Mouse (Mus musculus) MEL (cell line): Measurements from ENCODE around the gene Tmem132b. TPM values are rescaled to one million over a fixed set of nuclear protein-coding genes. Genes with fewer than 3 reads are reported as not detected.

ENCODE experiments used
- DNase-seq: peaks from one replicate; pipeline ENCODE4 v3.0.0; 2011; ENCODE audit warnings: low read depth, low spot score
- H3K27ac ChIP-seq: 2 replicates; pipeline ENCODE4 v1.5.1; 2012; ENCODE audit warnings: low read depth, mild to moderate bottlenecking, control low read depth, low read length, moderate library complexity; ENCODE audit not compliant: control insufficient read depth
- H3K27me3 ChIP-seq, 2 experiments: fragments of 150-350 bp in 1 of 2; sonication (generic) in 1 of 2; 2 replicates each; pipeline ENCODE4 v1.6.1; 2012; ENCODE audit warnings: low read length in 2 of 2, mild to moderate bottlenecking in 2 of 2, improper control_type of control experiment in 1 of 2, moderate library complexity in 1 of 2; ENCODE audit not compliant: insufficient read depth in 2 of 2, control insufficient read depth in 1 of 2
- H3K36me3 ChIP-seq, 2 experiments: 2 replicates each; pipeline ENCODE4 v1.6.1; 2012 to 2014; ENCODE audit warnings: low read length in 2 of 2, improper control_type of control experiment in 1 of 2, inconsistent platforms in 1 of 2, mild to moderate bottlenecking in 1 of 2; ENCODE audit not compliant: insufficient read depth in 2 of 2, control insufficient read depth in 1 of 2
- H3K4me1 ChIP-seq, 2 experiments: fragments of 150-350 bp in 1 of 2; sonication (generic) in 1 of 2; 2 replicates each; pipeline ENCODE4 v1.6.1; 2012; ENCODE audit warnings: low read length in 2 of 2, improper control_type of control experiment in 1 of 2, mild to moderate bottlenecking in 1 of 2; ENCODE audit not compliant: insufficient read depth in 2 of 2, control insufficient read depth in 1 of 2
- H3K4me3 ChIP-seq, 2 experiments: fragments of 150-350 bp in 1 of 2; sonication (generic) in 1 of 2; 2 replicates each; pipeline ENCODE4 v1.5.1; 2012; ENCODE audit warnings: low read depth in 2 of 2, low read length in 2 of 2, mild to moderate bottlenecking in 2 of 2, moderate library complexity in 2 of 2, control low read depth in 1 of 2, improper control_type of control experiment in 1 of 2; ENCODE audit not compliant: control insufficient read depth in 1 of 2, insufficient read depth in 1 of 2
- H3K79me2 ChIP-seq: 2 replicates; pipeline ENCODE4 v1.6.1; 2012; ENCODE audit warnings: mild to moderate bottlenecking, low read length, moderate library complexity; ENCODE audit not compliant: control insufficient read depth, poor library complexity, insufficient read depth
- H3K9ac ChIP-seq: 2 replicates; pipeline ENCODE4 v1.6.1; 2012; ENCODE audit warnings: low read depth, mild to moderate bottlenecking, control low read depth, low read length, moderate library complexity; ENCODE audit not compliant: control insufficient read depth, poor library complexity, severe bottlenecking
- H3K9me3 ChIP-seq: fragments of 150-350 bp; sonication (generic); replicated peaks from 2 replicates; pipeline ENCODE4 v1.6.1; 2012; ENCODE audit warnings: mild to moderate bottlenecking, low read length, improper control_type of control experiment, moderate library complexity; ENCODE audit not compliant: insufficient read depth
- BHLHE40 ChIP-seq: IDR thresholded peaks from 2 replicates; pipeline ENCODE4 v1.6.1; 2012; ENCODE audit warnings: low read depth, mild to moderate bottlenecking, inconsistent platforms, low read length, improper control_type of control experiment, borderline replicate concordance
- ELF1 ChIP-seq: IDR thresholded peaks from 2 replicates; pipeline ENCODE4 v1.6.1; 2014; ENCODE audit warnings: low read depth, mild to moderate bottlenecking, inconsistent platforms, low read length, improper control_type of control experiment, moderate library complexity
- EP300 ChIP-seq, 2 experiments: IDR thresholded peaks; 2 replicates each; pipeline ENCODE4 v1.6.1; 2011; ENCODE audit warnings: improper control_type of control experiment in 2 of 2, low read length in 2 of 2, low read depth in 1 of 2, mild to moderate bottlenecking in 1 of 2
- JUND ChIP-seq: IDR thresholded peaks from 2 replicates; pipeline ENCODE4 v1.6.1; 2011; ENCODE audit warnings: low read depth, mild to moderate bottlenecking, improper control_type of control experiment, low read length
- MAFK ChIP-seq: IDR thresholded peaks from 2 replicates; pipeline ENCODE4 v1.6.1; 2011; ENCODE audit warnings: low read depth, mild to moderate bottlenecking, low read length, improper control_type of control experiment, borderline replicate concordance
- MAZ ChIP-seq: IDR thresholded peaks from 2 replicates; pipeline ENCODE4 v1.6.1; 2012; ENCODE audit warnings: low read depth, mild to moderate bottlenecking, inconsistent platforms, low read length, improper control_type of control experiment
- MYB ChIP-seq: IDR thresholded peaks from 2 replicates; pipeline ENCODE4 v1.6.1; 2011; ENCODE audit warnings: mild to moderate bottlenecking, low read depth, low read length, improper control_type of control experiment
- MYC ChIP-seq: IDR thresholded peaks from 2 replicates; pipeline ENCODE4 v1.6.1; 2011; ENCODE audit warnings: low read depth, mild to moderate bottlenecking, low read length, improper control_type of control experiment, moderate library complexity
- NELFE ChIP-seq: IDR thresholded peaks from 2 replicates; pipeline ENCODE4 v1.6.1; 2011; ENCODE audit warnings: low read depth, low read length, improper control_type of control experiment
- NRF1 ChIP-seq: IDR thresholded peaks from 2 replicates; pipeline ENCODE4 v1.6.1; 2014; ENCODE audit warnings: low read depth, mild to moderate bottlenecking, inconsistent platforms, low read length, improper control_type of control experiment, moderate library complexity; ENCODE audit not compliant: poor library complexity, insufficient read depth, severe bottlenecking
- POLR2AphosphoS2 ChIP-seq: IDR thresholded peaks from 2 replicates; pipeline ENCODE4 v1.6.1; 2011; ENCODE audit warnings: low read length, improper control_type of control experiment
- UBTF ChIP-seq: IDR thresholded peaks from 2 replicates; pipeline ENCODE4 v1.6.1; 2012; ENCODE audit warnings: low read depth, mild to moderate bottlenecking, inconsistent platforms, low read length, improper control_type of control experiment, moderate library complexity, borderline replicate concordance; ENCODE audit not compliant: insufficient read depth
- USF1 ChIP-seq: IDR thresholded peaks from 2 replicates; pipeline ENCODE4 v1.6.1; 2014; ENCODE audit warnings: low read depth, mild to moderate bottlenecking, inconsistent platforms, low read length, improper control_type of control experiment, moderate library complexity
- ZC3H11A ChIP-seq: IDR thresholded peaks from 2 replicates; pipeline ENCODE4 v1.6.1; 2012; ENCODE audit warnings: low read depth, mild to moderate bottlenecking, inconsistent platforms, low read length, improper control_type of control experiment
- ZKSCAN1 ChIP-seq: IDR thresholded peaks from 2 replicates; pipeline ENCODE4 v1.6.1; 2012; ENCODE audit warnings: low read depth, mild to moderate bottlenecking, inconsistent platforms, low read length, improper control_type of control experiment, moderate library complexity
- ZMIZ1 ChIP-seq: IDR thresholded peaks from 2 replicates; pipeline ENCODE4 v1.6.1; 2012; ENCODE audit warnings: low read depth, mild to moderate bottlenecking, inconsistent platforms, low read length, improper control_type of control experiment, moderate library complexity
- ZNF384 ChIP-seq: IDR thresholded peaks from 2 replicates; pipeline ENCODE4 v1.6.1; 2012; ENCODE audit warnings: low read depth, mild to moderate bottlenecking, inconsistent platforms, low read length, improper control_type of control experiment
- polyA plus RNA-seq, 2 experiments: library from polyadenylated mRNA; stranded (reverse) in 1 of 2; unstranded in 1 of 2; fragments of >175 nt in 1 of 2; fragments of >200 nt in 1 of 2; gene quantifications; 2 replicates each; pipeline versions ENCODE4 v1.2.1 to v1.2.4; 2012; ENCODE audit warnings: low replicate concordance in 2 of 2, low read depth in 1 of 2; ENCODE audit not compliant: insufficient read length in 2 of 2, insufficient read depth in 1 of 2, missing spikeins in 1 of 2
- total RNA-seq: library from RNA; depleted of rRNA; stranded (reverse); fragments of 300-350 nt; gene quantifications from 2 replicates; pipeline ENCODE4 v1.2.3, GENCODE M21; 2012

The Tmem132b gene
- total and polyA plus RNA-seq, 3 experiments, result not detected

- no peaks in the 10 kb centered on the region for H3K79me2 ChIP-seq
- H3K36me3 ChIP-seq, result no peaks in the 10 kb centered on the region
- H3K9ac ChIP-seq, result no peak overlapping the region
- no peaks in the 10 kb centered on the region for H3K4me1 ChIP-seq
- no peak for DNase-seq
- TF ChIP-seq NRF1, result no peak
- TF ChIP-seq POLR2AphosphoS2, result no peak
- TF ChIP-seq JUND, result no peak
- no peak for TF ChIP-seq ZKSCAN1
- TF ChIP-seq BHLHE40, result no peak
- no peak for TF ChIP-seq MYC
- no peak for TF ChIP-seq ZMIZ1
- TF ChIP-seq ZC3H11A, result no peak
- TF ChIP-seq MYB, result no peak
- no peak for TF ChIP-seq MAFK
- H3K4me3 ChIP-seq, result no peak overlapping the region
- H3K27ac ChIP-seq, result no peak overlapping the region
- no peaks in the 10 kb centered on the region for H3K9me3 ChIP-seq
- no peaks in the 10 kb centered on the region for H3K27me3 ChIP-seq
These were observed 594 bp downstream of the Tmem132b start for GRCm38 (mm10) chr5:125532191-125532544.

DNA sequence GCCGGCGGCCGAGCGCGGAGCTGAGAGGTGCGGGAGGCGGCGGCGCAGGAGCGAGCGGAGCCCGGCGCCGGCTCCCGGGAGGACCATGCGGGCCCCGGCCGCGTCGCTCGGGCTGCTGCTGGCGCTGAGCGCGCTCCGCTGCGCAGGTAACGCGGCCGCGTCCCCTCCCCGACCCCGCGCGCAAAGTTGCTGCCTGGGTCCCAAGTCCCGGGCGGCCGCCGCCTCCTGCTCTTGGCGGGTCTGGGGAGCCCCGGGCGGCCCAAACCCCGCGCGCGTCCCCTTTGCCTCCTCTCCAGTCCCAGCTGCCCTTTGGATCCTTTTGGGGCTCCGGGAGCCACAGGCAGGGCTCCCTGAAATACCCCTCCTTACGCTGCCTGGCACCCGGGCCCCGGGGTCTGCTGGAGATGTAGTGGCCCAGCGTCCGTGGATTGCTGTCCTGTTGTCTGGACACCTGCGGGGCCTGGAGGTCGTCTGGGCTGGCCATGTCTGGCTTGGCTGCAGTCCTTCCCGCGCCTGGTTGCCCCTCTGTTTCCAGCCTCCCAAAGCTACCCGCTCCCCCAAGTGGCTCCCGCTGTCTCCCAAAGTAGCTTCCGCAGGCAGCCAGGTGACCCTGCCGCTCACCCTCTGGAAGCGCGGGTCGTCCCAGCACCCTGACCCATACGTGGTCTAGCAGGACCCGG lies 1.1 kb downstream of the Tmem132b start:
- Histone ChIP-seq H3K79me2 (no peaks in the 10 kb centered on the region), H3K27ac (no peak overlapping the region), H3K4me3 (no peak overlapping the region), H3K27me3 (no peaks in the 10 kb centered on the region), H3K9me3 (no peaks in the 10 kb centered on the region), H3K4me1 (no peaks in the 10 kb centered on the region), H3K9ac (no peak overlapping the region), H3K36me3 (no peaks in the 10 kb centered on the region)
- no peak for DNase-seq
- TF ChIP-seq NELFE, result no peak
- no peak for TF ChIP-seq ZNF384
- TF ChIP-seq ZKSCAN1, result no peak
- TF ChIP-seq MAZ, result no peak
- TF ChIP-seq USF1, result no peak
- TF ChIP-seq ELF1, result no peak
- TF ChIP-seq UBTF, result no peak
- no peak for TF ChIP-seq EP300 (IDR thresholded peaks at IDR 0.05; ENCODE audit: low read depth in 1 of 2, low read length in 2 of 2)
- TF ChIP-seq ZC3H11A, result no peak
